Mouse (Mus musculus): Measurements from ENCODE around the gene Snx9.
A peak's percentile ranks its signal among the peaks of the same experiment; 100 is the strongest.

Gene Snx9

DNA sequence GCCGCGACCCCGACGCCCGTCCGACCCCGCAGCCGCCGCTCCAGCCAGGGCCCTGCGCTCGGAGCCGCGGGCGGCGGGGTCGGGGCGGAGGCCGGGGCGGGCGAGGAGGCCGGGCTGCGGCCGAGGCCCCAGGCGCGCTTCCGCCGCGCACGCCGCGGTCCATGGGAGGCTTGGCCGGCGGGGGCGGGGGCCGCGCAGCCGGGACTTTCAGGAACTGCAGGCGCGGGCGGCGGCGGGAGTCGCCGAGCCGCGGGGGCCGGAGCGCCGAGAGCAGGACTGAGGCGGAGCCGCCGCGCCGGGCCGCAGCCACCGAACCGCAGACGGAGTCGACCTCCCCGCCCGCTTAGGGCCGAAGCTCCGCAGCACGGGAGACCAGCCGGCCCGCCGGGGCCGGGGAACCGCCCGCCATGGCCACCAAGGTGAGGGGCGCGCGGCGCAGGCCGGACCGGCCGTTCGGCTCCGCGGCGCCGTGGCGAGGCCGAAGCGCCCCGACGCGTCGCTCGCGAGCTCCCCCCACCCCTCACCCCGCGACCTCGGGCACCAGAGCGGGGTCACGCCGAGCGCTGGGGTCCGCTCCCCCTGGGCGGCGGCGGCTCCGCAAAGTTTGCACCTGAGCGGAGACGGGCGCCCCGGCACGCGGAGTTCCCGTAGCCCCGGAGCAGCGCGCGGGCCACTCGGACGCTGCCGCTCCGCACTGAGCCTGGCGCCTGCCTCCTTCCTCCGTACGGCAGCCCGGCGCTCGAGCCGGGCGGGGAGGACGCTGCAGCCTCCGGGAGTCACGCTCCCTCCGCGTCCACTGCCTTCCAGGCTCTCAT lies at the start of gene Snx9:
TSS of gene Snx9 (plus strand) at position 202 of the 815 bp plus-strand sequence.
- DNase-seq = peak; percentile 63

DNA sequence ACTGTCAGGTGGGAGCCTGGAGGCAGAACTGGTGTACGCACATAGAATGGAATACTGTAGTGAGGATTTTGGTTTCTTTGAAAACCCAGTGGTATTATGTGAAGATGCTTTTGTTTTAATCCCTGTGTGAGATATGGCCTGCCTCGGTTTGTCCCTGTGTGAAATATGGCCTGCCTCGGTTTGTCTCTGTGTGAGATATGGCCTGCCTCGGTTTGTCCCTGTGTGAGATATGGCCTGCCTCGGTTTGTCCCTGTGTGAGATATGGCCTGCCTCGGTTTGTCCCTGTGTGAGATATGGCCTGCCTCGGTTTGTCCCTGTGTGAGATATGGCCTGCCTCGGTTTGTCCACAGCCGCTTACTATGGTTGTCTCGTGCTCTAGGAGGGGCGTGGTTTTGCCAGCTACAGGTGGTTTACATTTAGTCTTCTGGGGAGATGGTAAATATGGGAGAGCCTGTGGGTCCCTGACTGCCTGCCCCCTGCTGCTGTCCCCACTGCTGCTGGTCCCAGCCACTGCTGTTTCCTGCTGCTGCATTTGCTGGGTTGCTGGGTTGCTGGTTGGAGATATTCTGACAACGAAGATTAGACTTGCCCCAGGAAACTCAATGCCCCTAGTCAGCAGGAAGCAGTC lies 48.9 kb upstream of the Snx9 start:
- no peak for DNase-seq

- no peak for DNase-seq
Measured at GRCm38 (mm10) chr17:5793593-5793992, 47.5 kb upstream of the Snx9 start.

DNA sequence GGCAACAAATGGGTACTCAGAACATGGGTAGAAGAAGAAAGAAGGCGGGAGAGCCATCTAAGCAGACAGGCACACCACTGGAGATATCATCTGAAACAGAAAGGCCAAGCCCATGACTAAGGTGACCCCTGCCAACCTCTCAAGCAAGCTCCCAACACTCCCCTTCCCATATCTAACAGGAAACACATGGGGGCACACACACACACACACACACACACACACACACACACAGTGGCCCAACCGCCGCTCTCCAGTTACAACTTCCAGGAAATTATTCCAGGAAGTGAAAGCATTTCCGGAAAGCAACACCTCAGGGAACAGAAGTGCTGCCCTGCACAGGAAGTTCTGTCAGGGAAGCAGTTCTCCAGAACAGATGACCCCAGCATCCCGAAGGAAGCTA lies 46.9 kb upstream of the Snx9 start:
- no peak for DNase-seq

GRCm38 (mm10) chr17:5795369-5795768 lies 45.8 kb upstream of the Snx9 start:
- no peak for DNase-seq

DNA sequence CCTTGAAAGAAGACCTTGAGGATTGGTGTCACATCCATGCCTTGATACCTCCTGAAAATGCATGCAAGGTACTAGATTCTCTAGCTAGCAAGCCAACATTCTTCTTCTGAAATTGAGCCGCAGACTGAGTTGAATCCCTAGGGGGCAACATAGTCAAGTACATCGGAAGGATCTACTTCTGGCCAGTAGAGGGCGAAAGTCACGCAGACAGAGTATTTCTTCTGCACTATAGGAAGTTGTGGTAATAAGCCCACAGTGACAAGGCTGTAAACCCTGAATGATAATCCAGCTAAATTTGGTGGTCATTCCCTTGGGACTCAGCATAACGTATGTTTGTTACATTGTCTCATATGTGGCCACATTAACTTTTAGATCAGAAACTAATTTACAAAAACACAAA lies 45.3 kb upstream of the Snx9 start:
- DNase-seq = peak; percentile 62

GRCm38 (mm10) chr17:5797124-5797760 lies 43.9 kb upstream of the Snx9 start:
- DNase-seq = peak; percentile 23

DNA sequence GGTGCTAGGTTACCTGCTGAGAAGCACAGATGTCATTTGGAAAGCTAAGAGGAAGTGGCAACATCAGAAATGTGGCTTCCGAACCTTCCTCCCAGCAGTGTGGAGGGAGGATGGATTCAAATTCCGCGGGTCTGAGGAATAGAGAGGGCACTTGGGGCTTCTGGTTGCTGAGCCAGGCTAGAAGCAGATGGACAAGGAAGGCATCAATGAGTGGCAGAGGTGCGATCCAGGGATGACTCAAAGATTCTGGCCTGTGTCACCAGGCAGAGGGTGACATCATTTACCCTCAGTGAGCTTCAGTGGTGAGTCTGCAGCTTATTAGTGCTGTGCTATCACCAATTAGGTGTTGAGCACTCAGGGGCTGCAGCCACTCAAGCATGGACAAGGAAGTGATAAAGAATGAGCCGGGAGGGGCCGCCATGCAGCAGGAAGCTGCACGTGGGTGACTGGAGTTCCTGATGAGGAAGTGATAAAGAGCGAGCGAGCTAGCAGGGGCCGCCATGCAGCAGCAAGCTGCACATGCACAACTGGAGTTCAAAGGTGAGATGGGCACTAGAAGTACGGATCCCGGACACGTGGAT lies 42.8 kb upstream of the Snx9 start:
- DNase-seq = peak; percentile 32

DNA sequence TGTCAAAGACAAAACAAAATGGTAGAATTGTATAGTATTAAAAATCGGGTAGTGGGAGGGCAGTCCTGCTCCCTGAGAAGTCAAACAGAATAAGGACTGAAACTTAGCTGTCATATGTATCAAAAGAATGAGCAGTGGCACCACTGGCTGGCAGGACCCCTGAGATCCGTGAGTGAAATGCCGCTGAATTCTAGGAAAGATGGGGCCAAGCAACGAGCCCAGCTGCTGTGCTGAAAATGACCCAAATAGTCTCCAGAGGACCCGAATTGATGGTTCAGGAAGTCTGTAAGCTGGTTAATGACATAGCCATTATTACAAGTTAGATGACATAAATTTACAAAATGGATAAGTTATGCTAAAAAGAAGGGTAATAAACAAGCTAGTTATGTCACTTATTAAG lies 42.2 kb upstream of the Snx9 start:
- DNase-seq = no peak

GRCm38 (mm10) chr17:5799396-5800021 lies 41.6 kb upstream of the Snx9 start:
- no peak for DNase-seq

DNA sequence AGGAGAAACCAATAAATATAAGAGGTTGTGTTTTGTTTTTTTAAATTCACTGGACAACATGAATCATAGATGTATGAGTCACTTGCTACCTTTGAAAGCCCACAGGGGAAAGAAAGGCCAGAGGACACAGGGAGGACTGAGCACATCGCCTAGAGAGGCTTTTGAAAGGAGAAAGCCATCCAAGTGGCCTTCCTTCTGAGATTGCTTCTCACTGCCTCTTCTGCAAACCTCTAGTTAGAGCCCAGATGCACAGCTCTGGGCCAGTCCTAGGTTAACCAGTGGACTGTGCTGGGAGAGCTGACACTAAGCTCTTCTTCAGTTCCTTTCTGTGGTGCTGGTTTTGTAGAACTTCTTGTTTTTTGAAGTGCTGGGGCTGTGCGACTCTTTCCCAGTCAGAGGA lies 40.9 kb upstream of the Snx9 start:
- no peak for DNase-seq

- DNase-seq = no peak
Measured at GRCm38 (mm10) chr17:5800824-5801560, 40.1 kb upstream of the Snx9 start.

DNA sequence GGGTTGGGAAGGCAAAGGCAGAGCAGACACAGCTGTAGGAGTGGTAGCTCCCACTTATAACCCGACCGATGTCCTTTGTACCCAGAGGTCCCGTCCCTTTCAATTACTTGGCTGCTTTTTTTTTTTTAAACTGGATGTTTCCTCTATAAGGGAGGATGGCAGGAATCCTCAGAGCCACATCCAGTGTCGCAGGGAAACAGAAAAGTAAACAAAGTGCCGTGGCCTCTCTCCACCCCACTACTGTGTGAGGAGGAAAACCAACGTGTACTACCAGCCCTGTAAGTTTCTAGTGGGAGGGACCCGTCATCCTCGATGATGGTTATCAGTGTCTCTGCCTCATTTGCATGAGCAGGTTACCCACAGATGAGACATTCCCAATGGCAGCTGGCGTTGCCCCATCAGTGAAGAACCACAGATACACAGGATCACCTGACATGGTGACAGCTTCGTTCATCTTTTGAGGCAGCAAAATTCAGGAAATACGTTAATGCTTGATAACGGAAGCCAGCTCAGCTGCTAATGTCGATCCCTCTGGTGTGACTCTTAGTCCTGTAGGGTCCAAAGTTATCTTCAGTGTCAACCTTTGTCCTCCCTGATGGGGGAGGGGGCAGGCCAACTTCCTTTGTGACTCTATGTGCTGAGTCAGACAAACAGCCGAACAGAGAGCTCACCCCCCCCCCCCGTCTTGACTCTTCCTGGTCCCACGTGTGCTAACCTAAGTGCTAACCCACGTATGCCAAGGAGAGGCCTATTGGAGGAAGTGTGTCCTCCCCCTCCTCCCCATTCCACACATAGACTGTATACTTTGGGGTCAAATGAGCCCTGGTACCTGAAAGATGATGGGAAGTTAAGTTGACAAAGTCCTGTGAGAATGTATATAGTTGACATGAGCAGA lies 39.1 kb upstream of the Snx9 start:
- DNase-seq = no peak

- no peak for DNase-seq
Measured at GRCm38 (mm10) chr17:5802656-5802955, 38.5 kb upstream of the Snx9 start.

DNA sequence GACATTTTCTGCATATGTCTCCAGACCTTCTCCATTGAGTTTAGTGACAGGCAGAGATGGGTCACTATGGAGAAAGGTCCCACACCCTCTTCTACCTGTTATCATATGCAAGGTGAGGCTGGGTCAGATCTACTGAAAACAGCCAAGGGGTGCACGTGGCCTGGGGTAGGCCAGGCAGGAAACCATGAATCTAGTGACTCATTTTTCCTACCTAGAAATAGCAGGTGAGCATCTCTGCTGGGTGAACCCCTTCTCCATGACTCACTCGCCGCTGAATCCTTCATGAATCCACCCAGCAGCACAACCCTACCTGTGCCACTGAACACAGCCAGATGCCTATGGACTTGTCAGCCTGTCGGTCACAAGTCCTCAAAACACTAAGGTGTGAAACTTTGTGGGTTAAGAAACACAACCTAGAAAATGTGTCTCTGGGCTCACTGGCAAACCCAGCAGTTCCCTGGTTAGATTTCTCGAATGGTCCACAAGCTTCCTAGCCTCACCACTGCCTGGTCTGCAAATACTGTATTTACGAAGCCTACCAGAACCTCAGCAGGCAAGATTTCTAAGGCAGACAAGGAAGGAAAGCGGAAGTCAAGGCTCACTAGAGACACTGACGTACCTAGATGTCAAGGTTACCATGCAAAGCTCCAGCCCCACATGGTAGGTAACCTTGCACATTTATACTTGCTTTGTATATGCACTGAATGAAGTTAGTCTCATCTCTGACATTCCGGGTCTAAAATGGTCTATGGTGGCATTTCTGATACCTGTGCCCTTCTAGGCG lies 37.7 kb upstream of the Snx9 start:
- no peak for DNase-seq

GRCm38 (mm10) chr17:5804370-5805150 lies 36.6 kb upstream of the Snx9 start:
- no peak for DNase-seq

- DNase-seq = no peak
Measured at GRCm38 (mm10) chr17:5805151-5805834, 35.8 kb upstream of the Snx9 start.

GRCm38 (mm10) chr17:5805935-5806334 lies 35.2 kb upstream of the Snx9 start:
- DNase-seq = no peak

- no peak for DNase-seq
Measured at GRCm38 (mm10) chr17:5806823-5807222, 34.3 kb upstream of the Snx9 start.

Measured in cerebellum, adult 11 months (tissue).